Mouse (Mus musculus) embryonic facial prominence, embryonic 13.5 days (tissue): ENCODE measurements around the gene Mex3a. TPM values are rescaled to one million over a fixed set of nuclear protein-coding genes. Genes with fewer than 3 reads are reported as not detected.

Experiments used
- ATAC-seq: fragments of 200-750 bp; cut with Nextera tagmentation; 2 replicates; pipeline ENCODE4 v1.8.0; 2017; ENCODE audit warnings: low read depth; ENCODE audit not compliant: insufficient number of reproducible peaks, insufficient read depth, low FRiP score, low TSS enrichment
- H3K27ac ChIP-seq: fragments of 300-500 bp; sonication (generic); 2 replicates; pipeline ENCODE4 v1.5.1; 2015; ENCODE audit warnings: moderate library complexity, mild to moderate bottlenecking, inconsistent platforms
- H3K27me3 ChIP-seq: fragments of 300-500 bp; sonication (generic); 2 replicates; pipeline ENCODE4 v1.6.1; 2015; ENCODE audit warnings: mild to moderate bottlenecking, inconsistent platforms
- H3K36me3 ChIP-seq: fragments of 300-500 bp; sonication (generic); 2 replicates; pipeline ENCODE4 v1.6.1; 2015; ENCODE audit warnings: mild to moderate bottlenecking, inconsistent platforms
- H3K4me1 ChIP-seq: fragments of 300-500 bp; sonication (generic); 2 replicates; pipeline ENCODE4 v1.6.1; 2015; ENCODE audit warnings: inconsistent platforms
- H3K4me2 ChIP-seq: fragments of 300-500 bp; sonication (generic); 2 replicates; pipeline ENCODE4 v1.6.1; 2015; ENCODE audit warnings: moderate library complexity, mild to moderate bottlenecking, inconsistent platforms
- H3K4me3 ChIP-seq: fragments of 300-500 bp; sonication (generic); 2 replicates; pipeline ENCODE4 v1.5.1; 2015; ENCODE audit warnings: mild to moderate bottlenecking, inconsistent platforms
- H3K9ac ChIP-seq: fragments of 300-500 bp; sonication (generic); 2 replicates; pipeline ENCODE4 v1.6.1; 2015; ENCODE audit warnings: mild to moderate bottlenecking, inconsistent platforms
- H3K9me3 ChIP-seq: fragments of 300-500 bp; sonication (generic); 2 replicates; pipeline ENCODE4 v1.6.1; 2016; ENCODE audit warnings: inconsistent platforms
- WGBS: fragments of 180-500 bp; shearing (Covaris S2); methylation state at CpG from one replicate; pipeline ENCODE4 v1.1.7; 2015; ENCODE audit warnings: mixed read lengths; 5-methylcytosine and 5-hydroxymethylcytosine counted together
- polyA plus RNA-seq: library from polyadenylated mRNA; unstranded; fragments of >200 nt; fragmentation: Nextera tagmentation; extraction: Ambion mirVana; gene quantifications from 2 replicates; pipeline ENCODE4 v1.2.1, GENCODE M21; 2015

Mex3a gene
- polyA plus RNA-seq, 1 experiment from 2014 or later: 33.4 TPM

DNA sequence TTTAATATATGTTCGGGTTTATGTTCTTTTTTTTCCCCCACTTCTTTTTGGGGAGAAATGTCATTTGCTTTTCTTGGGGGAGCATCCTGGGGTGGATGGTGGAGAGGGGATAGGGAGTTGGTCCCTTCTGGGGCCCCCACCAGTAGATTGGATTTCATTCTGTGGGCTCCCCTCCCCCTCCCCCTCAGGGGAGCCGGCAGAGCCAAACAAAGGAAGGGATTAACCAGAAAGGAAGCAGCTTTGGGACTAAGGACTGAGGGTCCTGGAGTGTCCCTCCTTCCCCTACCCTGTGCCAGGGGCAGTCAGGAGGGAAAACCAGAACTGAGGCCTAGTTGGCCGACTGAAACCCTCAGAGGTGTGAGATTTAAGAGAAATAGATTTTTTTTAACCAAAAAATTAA lies 7.2 kb downstream of the Mex3a start:
- no peaks in the 10 kb centered on the region for H3K9me3 ChIP-seq
- H3K4me3 ChIP-seq: no peak overlapping the region
- H3K4me2 ChIP-seq: peak overlapping the region; percentile 22; the same call in 1 of the 2 replicates
- H3K27ac ChIP-seq: 0 out of 2 replicates have a peak overlapping the region, but pooled peaks have one; percentile 51
- peaks cover 74% of the 10 kb centered on the region for H3K4me1 ChIP-seq
- H3K27me3 ChIP-seq: no peaks in the 10 kb centered on the region
- 6% methylated on average over 3 of the region's 3 CpGs for WGBS
- no peak for ATAC-seq
- H3K36me3 ChIP-seq: peaks cover 55% of the 10 kb centered on the region
- no peak overlapping the region for H3K9ac ChIP-seq

DNA sequence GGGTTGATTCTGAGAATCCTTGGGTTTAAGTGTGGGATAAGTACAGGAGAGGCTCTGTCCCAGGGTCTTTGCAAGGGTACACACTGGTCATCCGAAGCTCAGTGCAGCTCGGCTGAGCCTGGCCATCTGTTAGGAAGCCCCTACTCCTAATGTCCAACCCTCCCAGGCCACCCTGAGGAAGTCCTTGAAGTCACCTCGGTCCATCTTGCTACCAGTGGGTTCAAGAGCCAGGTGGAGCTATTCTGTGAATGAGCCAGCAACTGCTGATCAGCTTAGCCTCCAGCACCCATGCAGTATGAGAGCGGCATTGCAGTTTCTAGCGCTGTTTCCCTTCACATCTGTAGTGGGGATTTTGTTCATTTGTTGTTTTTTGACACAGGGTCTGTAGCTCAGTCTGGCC lies 7.9 kb downstream of the Mex3a start:
- Histone ChIP-seq H3K27me3 (no peaks in the 10 kb centered on the region), H3K4me2 (no peak overlapping the region), H3K4me1 (peaks cover 71% of the 10 kb centered on the region), H3K4me3 (no peak overlapping the region), H3K27ac (peak overlapping the region; percentile 24; the same call in 1 of the 2 replicates), H3K9ac (peak overlapping the region; percentile 17; the same call in 1 of the 2 replicates), H3K36me3 (peaks cover 55% of the 10 kb centered on the region), H3K9me3 (no peaks in the 10 kb centered on the region)
- WGBS: 55% methylated on average over 5 of the region's 5 CpGs
- no peak for ATAC-seq

DNA sequence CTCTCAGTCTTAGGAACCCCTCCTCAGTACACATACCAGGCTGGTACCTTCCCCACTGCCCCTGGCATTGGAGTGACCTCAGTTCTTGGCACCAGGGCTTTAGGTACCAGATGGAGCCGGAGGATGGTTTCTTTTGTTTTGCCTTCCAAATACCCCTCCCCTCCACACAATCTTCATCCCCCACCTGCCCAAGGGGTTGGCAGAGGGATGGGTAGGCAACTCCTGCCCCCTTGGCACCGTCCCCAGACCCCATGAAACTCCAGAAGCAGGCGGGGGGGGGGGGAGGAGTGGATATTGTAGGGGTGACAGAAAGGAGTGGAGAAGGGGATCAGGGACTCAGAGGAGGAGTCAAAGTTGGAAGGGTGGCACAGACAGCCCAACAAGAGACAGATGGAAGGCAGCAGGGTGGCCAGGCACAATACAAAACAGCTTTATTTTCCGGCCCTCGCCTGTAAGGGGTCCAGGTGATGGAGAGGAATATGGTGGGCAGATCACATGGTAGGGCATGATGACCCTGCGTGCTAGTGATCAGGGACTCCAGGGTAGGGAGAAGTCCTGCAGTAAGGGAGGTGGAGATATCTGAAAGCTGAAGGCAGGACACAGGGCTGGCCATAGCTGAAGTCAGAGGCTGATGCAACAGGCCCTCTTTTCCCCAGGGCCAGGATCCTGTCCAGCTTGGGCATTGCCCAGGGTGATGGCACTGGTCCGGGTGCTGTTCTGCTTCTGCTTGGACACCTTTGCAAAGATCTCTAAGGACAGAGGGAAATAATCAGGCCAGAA lies 9.6 kb downstream of the Mex3a start:
- Histone ChIP-seq H3K27ac (peak overlapping the region; percentile 66), H3K27me3 (no peaks in the 10 kb centered on the region), H3K9me3 (no peaks in the 10 kb centered on the region), H3K9ac (no peak overlapping the region; the same call in 1 of the 2 replicates), H3K4me3 (no peak overlapping the region), H3K4me1 (peaks cover 53% of the 10 kb centered on the region), H3K4me2 (no peak overlapping the region), H3K36me3 (peaks cover 38% of the 10 kb centered on the region)
- 0 out of 2 replicates have a peak, but pooled peaks have one; percentile 34 for ATAC-seq
- 54% methylated on average over 7 of the region's 7 CpGs for WGBS

DNA sequence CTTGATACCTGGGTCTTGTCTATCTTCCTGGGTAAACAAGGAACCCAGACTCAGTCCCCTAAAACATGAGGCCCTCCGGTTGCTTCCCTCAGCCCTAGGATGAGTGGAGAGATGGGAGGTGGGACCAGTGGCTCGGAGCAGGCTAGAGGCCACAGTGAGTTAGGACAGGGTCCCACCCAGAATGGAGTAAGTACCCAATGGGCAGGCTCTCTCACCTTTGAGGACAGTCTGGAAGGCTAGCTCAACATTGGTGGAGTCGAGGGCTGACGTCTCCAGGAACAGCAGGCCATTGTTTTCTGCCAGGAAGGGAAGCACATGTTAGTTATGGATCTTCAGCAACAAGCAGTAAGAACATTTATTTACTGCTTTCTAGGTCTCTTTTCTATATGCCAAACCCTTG lies 10.3 kb downstream of the Mex3a start:
- H3K9me3 ChIP-seq: no peaks in the 10 kb centered on the region
- no peak for ATAC-seq
- no peak overlapping the region for H3K4me3 ChIP-seq
- peaks cover 47% of the 10 kb centered on the region for H3K4me1 ChIP-seq
- H3K27me3 ChIP-seq: no peaks in the 10 kb centered on the region
- 43% methylated on average over 4 of the region's 4 CpGs for WGBS
- H3K4me2 ChIP-seq: no peak overlapping the region
- no peak overlapping the region for H3K9ac ChIP-seq
- H3K27ac ChIP-seq: peak overlapping the region; percentile 66
- H3K36me3 ChIP-seq: peaks cover 31% of the 10 kb centered on the region

DNA sequence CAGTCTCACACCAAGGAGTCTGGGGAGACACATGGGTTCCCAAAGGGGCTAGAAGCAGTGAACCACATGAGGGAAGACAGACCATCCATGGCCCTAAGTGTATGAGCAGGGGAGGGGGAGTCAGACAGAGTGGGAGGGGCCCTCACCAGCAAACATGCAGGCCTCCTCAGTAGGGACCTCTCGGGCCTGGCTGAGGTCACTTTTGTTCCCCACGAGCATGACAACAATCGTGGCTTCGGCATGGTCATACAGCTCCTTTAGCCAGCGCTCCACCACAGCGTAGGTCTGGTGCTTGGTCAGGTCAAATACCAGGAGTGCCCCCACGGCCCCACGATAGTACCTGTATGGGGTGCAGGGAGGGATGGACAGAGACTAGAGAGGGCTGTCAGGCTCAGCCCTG lies 11.0 kb downstream of the Mex3a start:
- H3K27me3 ChIP-seq: no peaks in the 10 kb centered on the region
- H3K4me2 ChIP-seq: no peak overlapping the region
- no peak overlapping the region for H3K4me3 ChIP-seq
- H3K36me3 ChIP-seq: peaks cover 24% of the 10 kb centered on the region
- peak overlapping the region; percentile 66; the same call in 1 of the 2 replicates for H3K27ac ChIP-seq
- peaks cover 42% of the 10 kb centered on the region for H3K4me1 ChIP-seq
- H3K9me3 ChIP-seq: no peaks in the 10 kb centered on the region
- no peak for ATAC-seq
- H3K9ac ChIP-seq: 0 out of 2 replicates have a peak overlapping the region, but pooled peaks have one; percentile 16
- 81% methylated on average over 8 of the region's 8 CpGs for WGBS

DNA sequence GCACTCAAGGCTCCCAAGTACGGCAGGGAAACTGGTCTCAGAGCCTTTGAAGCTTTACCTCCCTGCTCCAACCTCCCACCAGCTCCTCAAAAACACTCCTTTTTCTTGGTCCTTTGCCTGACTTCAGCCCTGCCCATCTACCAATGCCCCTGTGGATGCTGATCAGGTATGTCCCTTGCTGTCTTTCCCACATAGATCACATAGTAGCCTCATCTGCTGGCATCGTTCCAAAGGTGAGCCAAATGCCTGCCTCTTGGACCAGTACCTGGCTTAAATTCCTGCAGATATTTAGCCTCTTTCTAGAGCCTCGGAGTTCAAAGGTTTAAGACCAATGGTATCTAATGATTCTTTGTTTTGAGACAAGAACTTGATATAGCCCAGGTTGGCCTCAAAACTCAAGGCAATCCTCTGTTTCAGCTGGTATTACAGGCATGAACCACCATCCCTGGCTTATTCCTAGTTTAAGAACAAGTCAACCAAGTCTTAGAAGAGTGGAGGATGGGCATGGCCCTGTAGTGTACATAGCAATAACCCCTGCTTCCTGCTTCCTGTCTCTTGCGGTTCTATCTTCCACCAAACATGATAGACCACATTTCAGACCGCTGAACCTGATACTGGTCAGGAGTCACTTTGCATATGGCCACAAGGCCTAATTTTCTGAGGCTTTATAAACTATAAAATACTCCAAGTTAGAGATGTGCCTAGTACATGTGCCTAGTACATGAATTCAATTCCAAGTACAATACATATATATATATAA lies 11.6 kb downstream of the Mex3a start:
- no peak for ATAC-seq
- no peaks in the 10 kb centered on the region for H3K9me3 ChIP-seq
- peaks cover 22% of the 10 kb centered on the region for H3K36me3 ChIP-seq
- H3K27ac ChIP-seq: peak overlapping the region; percentile 66; the same call in 1 of the 2 replicates
- H3K4me3 ChIP-seq: no peak overlapping the region
- H3K4me1 ChIP-seq: peaks cover 36% of the 10 kb centered on the region
- no peak overlapping the region for H3K4me2 ChIP-seq
- 68% methylated on average over 5 of the region's 5 CpGs for WGBS
- 0 out of 2 replicates have a peak overlapping the region, but pooled peaks have one; percentile 16 for H3K9ac ChIP-seq
- no peaks in the 10 kb centered on the region for H3K27me3 ChIP-seq

DNA sequence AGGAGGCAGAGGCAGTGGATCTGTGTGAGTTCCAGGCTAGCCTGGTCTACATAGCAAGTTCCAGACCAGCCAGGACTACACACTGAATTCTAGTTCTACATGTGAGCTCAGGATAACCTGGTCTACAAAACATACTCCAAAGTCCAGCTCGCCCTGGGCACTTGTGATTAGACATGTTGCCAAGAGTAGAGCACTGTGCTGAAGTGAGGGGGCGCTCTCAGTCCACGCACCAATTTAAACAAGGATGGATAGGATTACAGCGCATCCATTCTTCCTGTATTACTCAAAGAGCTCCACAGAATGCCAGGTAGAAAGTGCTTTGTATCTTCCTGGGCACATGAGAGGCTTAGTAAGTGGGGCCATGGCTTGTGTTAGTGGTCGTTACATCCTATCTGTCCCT lies 12.3 kb downstream of the Mex3a start:
- Histone ChIP-seq H3K36me3 (peaks cover 19% of the 10 kb centered on the region), H3K9me3 (no peaks in the 10 kb centered on the region), H3K4me1 (peaks cover 32% of the 10 kb centered on the region), H3K9ac (no peak overlapping the region), H3K27me3 (no peaks in the 10 kb centered on the region), H3K4me2 (no peak overlapping the region), H3K27ac (0 out of 2 replicates have a peak overlapping the region, but pooled peaks have one; percentile 11), H3K4me3 (no peak overlapping the region)
- ATAC-seq: no peak
- 30% methylated on average over 5 of the region's 5 CpGs for whole genome bisulfite sequencing

DNA sequence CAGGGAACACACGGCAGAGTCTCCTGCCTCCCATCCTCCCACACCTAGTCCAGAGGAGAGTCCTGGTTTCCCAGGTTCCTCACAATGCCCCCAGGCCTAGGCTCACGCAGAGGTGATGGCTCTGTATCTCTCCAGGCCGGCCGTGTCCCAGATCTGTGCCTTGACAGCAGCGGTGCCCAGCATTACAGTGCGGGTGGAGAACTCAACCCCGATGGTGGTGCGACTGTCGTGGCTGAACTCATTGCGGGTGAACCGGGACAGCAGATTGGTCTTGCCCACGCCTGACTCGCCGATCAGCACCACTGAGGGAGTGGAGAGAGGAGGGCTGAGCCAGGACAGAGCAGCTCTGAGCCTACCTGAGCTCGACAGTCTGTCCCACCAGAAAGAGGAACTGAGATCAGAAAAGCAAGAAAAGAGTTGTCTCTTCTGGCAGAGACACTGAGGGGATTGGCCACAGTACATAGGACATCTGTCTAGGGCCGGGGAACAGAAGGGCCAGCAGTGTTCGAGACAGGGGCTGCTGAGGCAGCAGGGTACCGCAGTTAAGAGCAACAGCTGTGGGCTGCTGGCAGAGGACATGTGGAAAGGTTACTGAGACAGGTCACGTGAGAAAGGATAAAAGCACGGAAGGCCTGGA lies 12.9 kb downstream of the Mex3a start:
- H3K36me3 ChIP-seq: peaks cover 15% of the 10 kb centered on the region
- 55% methylated on average over 20 of the region's 20 CpGs for WGBS
- H3K9me3 ChIP-seq: no peaks in the 10 kb centered on the region
- peaks cover 28% of the 10 kb centered on the region for H3K4me1 ChIP-seq
- H3K27ac ChIP-seq: 0 out of 2 replicates have a peak overlapping the region, but pooled peaks have one; percentile 11
- no peak for ATAC-seq
- no peaks in the 10 kb centered on the region for H3K27me3 ChIP-seq
- no peak overlapping the region for H3K9ac ChIP-seq
- H3K4me3 ChIP-seq: no peak overlapping the region
- H3K4me2 ChIP-seq: no peak overlapping the region

DNA sequence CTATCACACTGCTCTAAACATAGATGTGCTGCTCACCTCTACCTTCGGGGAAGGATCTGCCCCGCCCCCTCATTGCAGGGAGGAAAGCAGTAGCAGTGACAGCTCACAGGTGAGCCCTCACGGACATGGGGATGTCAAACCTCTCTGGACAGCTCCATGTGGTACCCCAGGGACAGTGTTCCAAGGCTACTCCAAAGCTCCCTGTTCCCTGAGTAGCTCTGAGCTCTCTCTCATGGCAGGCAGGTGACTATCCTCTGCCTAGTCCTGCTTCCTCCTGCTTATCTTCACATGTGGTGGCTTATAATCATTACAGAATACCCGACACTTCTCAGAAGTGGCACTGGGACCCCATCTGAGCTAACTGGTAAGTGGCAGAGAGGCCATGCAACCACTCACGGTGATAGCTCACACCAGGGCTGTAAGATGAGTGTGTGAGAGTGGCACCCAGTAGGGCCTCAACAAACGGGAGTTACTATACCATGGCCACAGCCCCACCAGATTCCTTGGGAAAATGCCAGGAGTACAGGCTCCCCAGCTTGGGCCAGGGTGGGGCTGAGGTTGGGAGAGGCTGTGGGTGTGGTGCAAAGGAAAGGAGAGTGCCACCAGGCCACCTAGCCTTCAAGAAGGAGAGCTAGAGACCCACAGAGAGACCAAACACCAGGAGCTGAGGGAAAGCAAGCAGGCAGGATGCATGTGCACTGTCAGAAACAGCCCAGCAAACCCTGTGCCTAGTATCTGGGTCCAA lies 14.7 kb downstream of the Mex3a start:
- Histone ChIP-seq H3K9ac (no peak overlapping the region), H3K4me1 (peaks cover 17% of the 10 kb centered on the region), H3K27me3 (no peaks in the 10 kb centered on the region), H3K9me3 (no peaks in the 10 kb centered on the region), H3K27ac (no peak overlapping the region), H3K36me3 (0 out of 2 replicates have a peak, but pooled peaks cover 4% of the 10 kb centered on the region), H3K4me2 (no peak overlapping the region), H3K4me3 (no peak overlapping the region)
- no peak for ATAC-seq
- WGBS: 72% methylated on average over 6 of the region's 6 CpGs

DNA sequence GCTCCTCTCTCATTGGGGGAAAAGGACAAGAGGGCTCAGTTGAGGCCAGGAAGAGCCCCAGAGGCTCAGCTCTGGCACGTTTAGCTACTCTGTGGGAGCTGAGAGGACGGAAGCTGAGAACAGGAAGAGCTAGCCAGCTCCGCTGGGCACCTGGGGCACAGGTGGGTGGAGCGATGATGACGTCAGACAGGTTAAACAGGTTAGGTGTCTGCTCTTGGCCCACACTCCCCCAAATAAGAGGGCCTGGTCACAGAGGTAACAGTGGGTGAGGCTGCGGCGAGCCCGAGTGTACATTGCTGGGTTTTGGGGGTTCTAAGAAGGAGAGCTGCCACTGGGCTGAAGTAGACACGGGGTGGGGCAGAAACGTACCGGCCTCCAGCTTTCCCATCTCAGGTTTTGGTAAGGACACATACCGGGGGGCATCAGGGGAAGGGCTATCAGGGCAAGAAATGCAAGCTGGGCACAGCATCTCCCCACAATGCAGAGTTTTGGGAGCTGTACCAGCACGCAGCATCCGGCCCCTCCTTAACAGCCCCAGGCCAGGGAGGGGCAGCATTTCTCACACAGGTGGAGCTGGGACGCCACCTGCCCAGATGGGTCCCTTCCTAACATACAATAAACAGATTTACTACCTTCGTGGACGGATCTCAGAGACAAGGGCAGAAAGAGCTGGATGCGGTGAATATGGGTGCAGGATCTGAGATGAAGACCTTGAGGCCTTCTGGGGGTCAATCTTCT lies 16.2 kb downstream of the Mex3a start, which contains the start of gene Rab25:
Gene Rab25, minus strand, starts transcription at position 121 of the 738 bp plus-strand sequence.
- Histone ChIP-seq H3K27ac (peak within 1 kb of the TSS; percentile 39; the same call in 1 of the 2 replicates), H3K4me2 (peak within 1 kb of the TSS; percentile 40), H3K36me3 (0 out of 2 replicates have a peak, but pooled peaks cover 4% of the 10 kb centered on the region), H3K4me1 (peaks cover 19% of the 10 kb centered on the region), H3K27me3 (no peaks in the 10 kb centered on the region), H3K4me3 (peak within 1 kb of the TSS; percentile 19), H3K9me3 (no peaks in the 10 kb centered on the region), H3K9ac (0 out of 2 replicates have a peak within 1 kb of the TSS, but pooled peaks have one; percentile 4)
- WGBS: 42% methylated on average over 18 of the region's 18 CpGs
- ATAC-seq: no peak
